In genomic region chr3:109196166-109196565, GRCm38 (mm10) we compare ENCODE assay signal across 28 mouse cellular contexts.
DNase-seq lines count a peak whose midpoint lies in the region; ATAC-seq and TF ChIP-seq lines count a peak whose summit lies in the region.
"Had no signal": no experiment of that assay in that cellular context is flagged by ENCODE, and none has a peak within 500 bp of the region (broad histone marks: within the 10 kb centered on the region; RNA-seq: fewer than 3 reads in every experiment).

No protein-coding gene starts in this region.

- no peak for TF ChIP-seq CTCF in C2C12 (IDR thresholded peaks at IDR 0.05; ENCODE audit: control insufficient read depth, insufficient read depth, insufficient read length)
- TF ChIP-seq CTCF in stomach, postnatal 0 days (IDR thresholded peaks at IDR 0.05; ENCODE audit: low read depth) = no peak

- no peaks in the 10 kb centered on the region for H3K79me3 ChIP-seq in C2C12 (ENCODE audit: low read depth)

- H3K9me3 ChIP-seq in stomach, postnatal 0 days (ENCODE audit: control insufficient read depth, low read length) = no peaks in the 10 kb centered on the region
- H3K9me3 ChIP-seq: embryonic facial prominence, embryonic 12.5 days; embryonic facial prominence, embryonic 15.5 days; heart, embryonic 10.5 days; heart, embryonic 13.5 days; hindbrain, embryonic 12.5 days; hindbrain, embryonic 15.5 days; intestine, embryonic 15.5 days had no signal

- peak; percentile 70 for ATAC-seq in granulocyte monocyte progenitor cell, adult 5-6 weeks (replicated peaks; ENCODE audit: poor library complexity, severe bottlenecking)
- 0 out of 2 replicates have a peak, but pooled peaks have one; percentile 15 for ATAC-seq in megakaryocyte, adult 5-6 weeks (ENCODE audit: poor library complexity, severe bottlenecking)
- no peak for ATAC-seq in stomach, postnatal 0 days (ENCODE audit: low FRiP score, low TSS enrichment)
- ATAC-seq: activated CD4-positive, CD25-positive, alpha-beta regulatory T cell, adult 4 months; CD4-positive, CD25-positive, alpha-beta regulatory T cell, adult 4 months; forebrain, embryonic 14.5 days; forebrain, postnatal 0 days; intestine, embryonic 15.5 days had no signal

- H3K4me3 ChIP-seq in C2C12 (ENCODE audit: insufficient read depth, poor library complexity, severe bottlenecking) = no peak overlapping the region
- no peak overlapping the region for H3K4me3 ChIP-seq in stomach, postnatal 0 days (ENCODE audit: low read depth, low read length)
- H3K4me3 ChIP-seq: embryonic facial prominence, embryonic 12.5 days; embryonic facial prominence, embryonic 15.5 days; heart, adult 2 months; heart, embryonic 10.5 days; heart, embryonic 13.5 days; hindbrain, embryonic 12.5 days; hindbrain, embryonic 15.5 days; intestine, embryonic 15.5 days had no signal

- peak; percentile 52 for DNase-seq in 3134 (ENCODE audit: extremely low read depth, insufficient read length, low spot score)
- DNase-seq in stomach, postnatal 0 days (ENCODE audit: low spot score) = no peak
- DNase-seq in right cerebral cortex, adult 18-20 months = no peak
- DNase-seq in frontal cortex, postnatal 10 days (ENCODE audit: low spot score in 2 of 2) = no peak
- no peak for DNase-seq in right cerebral cortex, postnatal 36 days (ENCODE audit: low spot score in 2 of 2)
- DNase-seq: adrenal gland, adult 8-10 months; adrenal gland, postnatal 36 days; cerebellum, adult 18-20 months; cerebellum, adult 9-10 months; cerebellum, postnatal 14 days; forebrain, postnatal 0 days; gastrocnemius, postnatal 25 days; heart, adult 2 months; heart, postnatal 14 days; heart, postnatal 4 days had no signal

- WGBS in stomach, postnatal 0 days = 57% methylated on average over 2 of the region's 2 CpGs

- H3K4me1 ChIP-seq in stomach, postnatal 0 days (replicated peaks; ENCODE audit: control insufficient read depth, insufficient read depth) = no peaks in the 10 kb centered on the region
- H3K4me1 ChIP-seq: embryonic facial prominence, embryonic 12.5 days; embryonic facial prominence, embryonic 15.5 days; heart, embryonic 10.5 days; heart, embryonic 13.5 days; hindbrain, embryonic 12.5 days; hindbrain, embryonic 15.5 days; intestine, embryonic 15.5 days had no signal

- H3K9ac ChIP-seq in stomach, postnatal 0 days (ENCODE audit: low read length) = no peak overlapping the region
- H3K9ac ChIP-seq: embryonic facial prominence, embryonic 12.5 days; embryonic facial prominence, embryonic 15.5 days; forebrain, postnatal 0 days; heart, embryonic 13.5 days; hindbrain, embryonic 12.5 days; hindbrain, embryonic 15.5 days; intestine, embryonic 15.5 days had no signal

- no peak overlapping the region for H3ac ChIP-seq in C2C12 (ENCODE audit: control insufficient read depth, insufficient read length, low read depth)

- H3K36me3 ChIP-seq in C2C12 (ENCODE audit: control insufficient read depth, insufficient read depth) = no peaks in the 10 kb centered on the region
- no peaks in the 10 kb centered on the region for H3K36me3 ChIP-seq in stomach, postnatal 0 days (ENCODE audit: control insufficient read depth, insufficient read depth, low read length)
- H3K36me3 ChIP-seq: embryonic facial prominence, embryonic 12.5 days; embryonic facial prominence, embryonic 15.5 days; heart, embryonic 10.5 days; heart, embryonic 13.5 days; hindbrain, embryonic 12.5 days; hindbrain, embryonic 15.5 days; intestine, embryonic 15.5 days had no signal

- no peak overlapping the region for H3K27ac ChIP-seq in stomach, postnatal 0 days (replicated peaks)
- H3K27ac ChIP-seq: embryonic facial prominence, embryonic 12.5 days; embryonic facial prominence, embryonic 15.5 days; heart, adult 2 months; heart, embryonic 10.5 days; heart, embryonic 13.5 days; hindbrain, embryonic 12.5 days; hindbrain, embryonic 15.5 days; intestine, embryonic 15.5 days had no signal

- no peak overlapping the region for H3K4me2 ChIP-seq in stomach, postnatal 0 days (replicated peaks; ENCODE audit: low read depth)
- H3K4me2 ChIP-seq: embryonic facial prominence, embryonic 12.5 days; embryonic facial prominence, embryonic 15.5 days; heart, embryonic 13.5 days; hindbrain, embryonic 12.5 days; hindbrain, embryonic 15.5 days; intestine, embryonic 15.5 days had no signal

- TF ChIP-seq EP300 in stomach, postnatal 0 days (optimal IDR thresholded peaks at IDR 0.05) = no peak

- no peaks in the 10 kb centered on the region for H3K27me3 ChIP-seq in C2C12 (ENCODE audit: control insufficient read depth, insufficient read depth, insufficient read length)
- H3K27me3 ChIP-seq in stomach, postnatal 0 days (ENCODE audit: control insufficient read depth, insufficient read depth, low read length) = no peaks in the 10 kb centered on the region
- H3K27me3 ChIP-seq: embryonic facial prominence, embryonic 12.5 days; embryonic facial prominence, embryonic 15.5 days; heart, embryonic 13.5 days; hindbrain, embryonic 12.5 days; hindbrain, embryonic 15.5 days; intestine, embryonic 15.5 days had no signal

- H3K79me2 ChIP-seq in C2C12 (ENCODE audit: control insufficient read depth, insufficient read depth) = no peaks in the 10 kb centered on the region

TF ChIP-seq in C2C12, 6 proteins besides CTCF, POLR2A, EP300 and RAD21:
- peak; percentile 46 for TF ChIP-seq FOSL1 (IDR thresholded peaks at IDR 0.05; ENCODE audit: insufficient read depth, low read length, poor library complexity, severe bottlenecking)
- no peak for TF ChIP-seq MYOG (IDR thresholded peaks at IDR 0.05; ENCODE audit: control insufficient read depth, extremely low read depth, insufficient read length)
